Mouse (Mus musculus): ENCODE measurements around the gene Npm3. TPM values are rescaled to one million over a fixed set of nuclear protein-coding genes. Genes with fewer than 3 reads are reported as not detected.

The Npm3 gene
- polyA plus RNA-seq, 1 experiment: 14.3 TPM

DNA sequence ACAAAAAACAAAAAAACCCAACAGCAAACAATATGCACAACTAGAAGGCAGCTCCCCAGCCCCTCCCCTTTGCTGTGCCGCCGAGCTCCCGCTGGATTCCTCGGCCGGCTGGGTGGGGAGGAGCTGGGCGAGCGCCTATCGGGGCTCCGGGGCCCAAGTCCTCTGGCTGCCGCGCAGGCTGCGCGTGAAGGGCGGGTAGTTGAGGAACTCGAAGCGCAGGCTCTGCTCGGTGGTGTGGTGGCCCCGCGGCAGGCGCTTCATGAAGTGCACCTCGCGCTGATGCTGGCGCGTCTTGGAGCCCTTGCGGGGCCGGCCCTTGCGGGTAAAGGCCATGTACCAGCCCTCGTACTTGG lies 12.6 kb downstream of the Npm3 start:
- H3K4me3 ChIP-seq (ENCODE audit: insufficient read depth, low read length): no peak overlapping the region
- TF ChIP-seq POLR2A (IDR thresholded peaks at IDR 0.05; ENCODE audit: extremely low read depth, insufficient read depth, low read length) (no peak), CTCF (IDR thresholded peaks at IDR 0.05; ENCODE audit: extremely low read depth, insufficient read depth, low read length) (no peak)
- no peak overlapping the region for H3K27ac ChIP-seq (ENCODE audit: insufficient read depth, low read length)
- H3K4me1 ChIP-seq (ENCODE audit: control insufficient read depth, insufficient read depth, low read length): no peaks in the 10 kb centered on the region

DNA sequence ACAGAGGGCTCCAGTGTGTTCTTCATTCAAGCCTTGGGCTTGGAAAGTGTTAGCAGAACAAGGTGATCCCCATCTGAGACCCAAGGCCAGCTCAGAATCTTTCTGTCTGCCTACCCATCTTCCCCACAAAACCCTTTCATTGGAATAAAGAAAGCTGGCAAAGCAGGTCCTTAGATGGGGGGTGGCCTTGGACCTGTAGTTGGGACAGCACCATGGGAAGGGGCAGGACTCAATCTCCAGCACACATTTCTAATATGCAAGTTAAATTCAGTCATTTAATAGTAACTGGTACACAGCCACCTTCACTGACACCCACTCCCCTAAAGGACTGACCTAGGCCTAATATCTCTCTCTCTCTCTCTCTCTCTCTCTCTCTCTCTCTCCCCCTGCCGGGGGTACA lies 13.2 kb downstream of the Npm3 start:
- H3K27ac ChIP-seq (ENCODE audit: insufficient read depth, low read length): no peak overlapping the region

GRCm38 (mm10) chr19:45734762-45735161 lies 14.6 kb downstream of the Npm3 start:
- no peaks in the 10 kb centered on the region for H3K4me1 ChIP-seq (ENCODE audit: control insufficient read depth, insufficient read depth, low read length)
- TF ChIP-seq POLR2A (IDR thresholded peaks at IDR 0.05; ENCODE audit: extremely low read depth, insufficient read depth, low read length): no peak
- TF ChIP-seq CTCF (IDR thresholded peaks at IDR 0.05; ENCODE audit: extremely low read depth, insufficient read depth, low read length): no peak
- H3K27ac ChIP-seq (ENCODE audit: insufficient read depth, low read length): no peak overlapping the region
- H3K4me3 ChIP-seq (ENCODE audit: insufficient read depth, low read length): no peak overlapping the region

More for the DNA sequence above, 13.2 kb downstream of the Npm3 start:
- Histone ChIP-seq H3K4me1 (ENCODE audit: control insufficient read depth, insufficient read depth, low read length) (no peaks in the 10 kb centered on the region), H3K4me3 (ENCODE audit: insufficient read depth, low read length) (no peak overlapping the region)
- TF ChIP-seq CTCF (IDR thresholded peaks at IDR 0.05; ENCODE audit: extremely low read depth, insufficient read depth, low read length): no peak
- no peak for TF ChIP-seq POLR2A (IDR thresholded peaks at IDR 0.05; ENCODE audit: extremely low read depth, insufficient read depth, low read length)

DNA sequence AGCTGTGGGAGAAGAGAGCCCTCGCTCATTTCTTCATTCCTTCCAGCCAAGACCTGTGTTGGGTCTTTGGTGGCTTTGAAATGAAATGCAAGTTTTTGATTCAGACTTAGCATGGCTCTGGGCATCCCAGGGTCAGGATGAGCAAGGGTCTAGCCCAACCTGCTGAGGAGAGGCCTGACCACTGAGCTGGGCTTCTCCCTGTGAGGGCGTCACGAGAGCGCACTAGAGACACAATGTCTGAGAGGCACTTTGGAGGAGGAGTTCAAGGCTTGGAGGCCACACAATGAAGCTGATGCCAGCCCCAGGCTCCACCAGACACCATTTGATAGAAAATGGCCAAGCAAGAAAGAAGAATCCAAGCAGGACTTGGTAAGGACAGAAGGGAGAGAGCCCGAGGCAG lies 15.2 kb downstream of the Npm3 start:
- H3K4me3 ChIP-seq (ENCODE audit: insufficient read depth, low read length): no peak overlapping the region
- H3K4me1 ChIP-seq (ENCODE audit: control insufficient read depth, insufficient read depth, low read length): no peaks in the 10 kb centered on the region
- TF ChIP-seq CTCF (IDR thresholded peaks at IDR 0.05; ENCODE audit: extremely low read depth, insufficient read depth, low read length) (no peak), POLR2A (IDR thresholded peaks at IDR 0.05; ENCODE audit: extremely low read depth, insufficient read depth, low read length) (no peak)
- no peak overlapping the region for H3K27ac ChIP-seq (ENCODE audit: insufficient read depth, low read length)

GRCm38 (mm10) chr19:45733564-45733963 lies 15.8 kb downstream of the Npm3 start:
- H3K27ac ChIP-seq (ENCODE audit: insufficient read depth, low read length): no peak overlapping the region
- H3K4me3 ChIP-seq (ENCODE audit: insufficient read depth, low read length): no peak overlapping the region
- no peak for TF ChIP-seq POLR2A (IDR thresholded peaks at IDR 0.05; ENCODE audit: extremely low read depth, insufficient read depth, low read length)
- TF ChIP-seq CTCF (IDR thresholded peaks at IDR 0.05; ENCODE audit: extremely low read depth, insufficient read depth, low read length): no peak
- H3K4me1 ChIP-seq (ENCODE audit: control insufficient read depth, insufficient read depth, low read length): no peaks in the 10 kb centered on the region

GRCm38 (mm10) chr19:45731658-45732057 lies 17.7 kb downstream of the Npm3 start:
- H3K4me3 ChIP-seq (ENCODE audit: insufficient read depth, low read length): no peak overlapping the region
- TF ChIP-seq CTCF (IDR thresholded peaks at IDR 0.05; ENCODE audit: extremely low read depth, insufficient read depth, low read length) (no peak), POLR2A (IDR thresholded peaks at IDR 0.05; ENCODE audit: extremely low read depth, insufficient read depth, low read length) (no peak)
- H3K27ac ChIP-seq (ENCODE audit: insufficient read depth, low read length): no peak overlapping the region
- H3K4me1 ChIP-seq (ENCODE audit: control insufficient read depth, insufficient read depth, low read length): no peaks in the 10 kb centered on the region

GRCm38 (mm10) chr19:45730042-45730441 lies 19.3 kb downstream of the Npm3 start:
- Histone ChIP-seq H3K4me1 (ENCODE audit: control insufficient read depth, insufficient read depth, low read length) (no peaks in the 10 kb centered on the region), H3K27ac (ENCODE audit: insufficient read depth, low read length) (no peak overlapping the region), H3K4me3 (ENCODE audit: insufficient read depth, low read length) (no peak overlapping the region)
- TF ChIP-seq CTCF (IDR thresholded peaks at IDR 0.05; ENCODE audit: extremely low read depth, insufficient read depth, low read length) (no peak), POLR2A (IDR thresholded peaks at IDR 0.05; ENCODE audit: extremely low read depth, insufficient read depth, low read length) (no peak)

DNA sequence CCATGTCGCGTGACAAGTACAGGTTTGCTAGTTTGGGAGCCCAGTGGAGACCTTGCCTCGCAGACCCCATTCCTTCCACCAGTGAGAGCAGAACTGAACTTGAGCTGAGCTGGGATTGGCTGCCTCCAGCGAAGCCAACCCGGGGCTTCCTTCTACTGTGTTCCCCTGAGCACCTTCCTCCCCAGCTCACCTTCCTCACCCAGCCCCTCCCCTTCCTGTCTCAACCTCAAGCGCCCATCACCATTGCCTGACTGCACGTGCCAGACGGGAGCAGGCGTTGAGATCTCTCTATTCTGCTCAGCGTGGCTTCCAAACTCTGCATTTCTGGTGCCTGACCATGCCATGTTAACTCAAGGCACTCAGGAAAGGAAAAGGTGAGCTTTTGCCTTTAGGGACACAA lies 22.2 kb downstream of the Npm3 start:
- no peak overlapping the region for H3K27ac ChIP-seq (ENCODE audit: insufficient read depth, low read length)
- no peak for TF ChIP-seq CTCF (IDR thresholded peaks at IDR 0.05; ENCODE audit: extremely low read depth, insufficient read depth, low read length)
- TF ChIP-seq POLR2A (IDR thresholded peaks at IDR 0.05; ENCODE audit: extremely low read depth, insufficient read depth, low read length): no peak
- no peak overlapping the region for H3K4me3 ChIP-seq (ENCODE audit: insufficient read depth, low read length)
- no peaks in the 10 kb centered on the region for H3K4me1 ChIP-seq (ENCODE audit: control insufficient read depth, insufficient read depth, low read length)

DNA sequence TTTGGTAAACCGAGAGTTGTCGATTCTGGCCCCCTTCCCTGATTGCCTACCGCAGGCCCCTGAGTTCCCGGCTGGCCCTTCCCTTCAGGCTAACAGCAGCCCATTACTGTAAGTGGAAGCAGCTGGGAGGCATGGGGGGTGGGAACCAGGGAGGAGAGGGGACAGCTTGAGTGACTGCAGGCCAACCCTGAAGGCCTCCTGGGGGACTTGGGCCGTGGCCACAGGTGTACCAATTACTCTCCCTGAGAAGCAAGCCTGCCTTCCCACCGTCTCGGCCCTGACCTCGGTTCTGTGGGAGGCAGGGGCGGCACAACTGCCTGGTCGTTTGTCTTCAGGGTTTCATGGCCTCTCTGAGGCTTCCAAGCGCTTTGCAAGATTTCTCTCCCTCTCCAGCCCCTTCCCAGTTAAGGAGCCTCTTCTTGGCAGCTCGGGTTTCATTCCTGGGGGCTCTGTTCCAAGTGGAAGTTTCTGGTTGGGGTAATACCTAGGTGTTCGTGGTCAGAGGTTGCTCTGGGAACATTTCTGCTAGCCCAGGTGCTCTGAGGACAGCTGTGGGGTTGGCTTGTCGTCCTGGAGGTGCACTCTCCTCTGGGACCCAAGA lies 23.6 kb downstream of the Npm3 start:
- TF ChIP-seq CTCF (IDR thresholded peaks at IDR 0.05; ENCODE audit: extremely low read depth, insufficient read depth, low read length) (no peak), POLR2A (IDR thresholded peaks at IDR 0.05; ENCODE audit: extremely low read depth, insufficient read depth, low read length) (no peak)
- no peak overlapping the region for H3K27ac ChIP-seq (ENCODE audit: insufficient read depth, low read length)

GRCm38 (mm10) chr19:45722188-45722587 lies 27.2 kb downstream of the Npm3 start:
- TF ChIP-seq CTCF (IDR thresholded peaks at IDR 0.05; ENCODE audit: extremely low read depth, insufficient read depth, low read length): no peak
- Histone ChIP-seq H3K4me3 (ENCODE audit: insufficient read depth, low read length) (no peak overlapping the region), H3K27ac (ENCODE audit: insufficient read depth, low read length) (no peak overlapping the region), H3K4me1 (ENCODE audit: control insufficient read depth, insufficient read depth, low read length) (peaks cover 2% of the 10 kb centered on the region; the same call in 1 of the 2 replicates)

More for the DNA sequence above, 23.6 kb downstream of the Npm3 start:
- Histone ChIP-seq H3K4me1 (ENCODE audit: control insufficient read depth, insufficient read depth, low read length) (no peaks in the 10 kb centered on the region), H3K4me3 (ENCODE audit: insufficient read depth, low read length) (no peak overlapping the region)

Data from cortical plate, adult 2 months (tissue).